Mouse (Mus musculus) 416B (cell line): ENCODE measurements at regions not wholly inside any gene's neighbourhood (a gene's known extent, or its start where the extent isn't known, plus 50 kb on each side); places are given as distances from the start of the nearest gene placed in this dataset.

Source experiments
- DNase-seq: peaks from one replicate; pipeline ENCODE4 v3.0.0; 2011; ENCODE audit warnings: low read depth

GRCm38 (mm10) chr8:36363291-36363690 lies 597.7 kb downstream of the Gm19410 start:
- no peak for DNase-seq

GRCm38 (mm10) chr8:36364567-36365231 lies 599.1 kb downstream of the Gm19410 start:
- no peak for DNase-seq

DNA sequence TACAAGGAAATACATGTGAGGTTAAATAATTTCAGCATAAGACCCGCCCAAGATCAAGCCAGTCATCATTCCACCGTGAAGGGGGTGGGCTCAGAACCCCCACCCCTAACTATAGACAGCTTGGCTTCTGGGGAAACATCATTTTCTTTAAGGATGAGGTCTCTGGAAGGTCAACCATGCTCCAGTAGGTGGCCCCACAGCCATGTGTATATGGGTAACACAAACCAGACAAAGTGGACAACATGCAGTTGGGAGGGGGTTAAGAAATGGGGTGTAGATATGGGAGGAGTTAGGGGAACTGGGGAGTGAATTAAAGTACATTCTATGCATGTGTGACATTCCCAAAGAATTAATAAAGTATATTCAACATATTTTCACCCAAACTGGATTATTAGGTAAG lies 600.4 kb downstream of the Gm19410 start:
- DNase-seq: no peak

GRCm38 (mm10) chr8:36376579-36377350 lies 611.2 kb downstream of the Gm19410 start:
- no peak for DNase-seq

GRCm38 (mm10) chr8:36394487-36394886 lies 598.9 kb upstream of the AI429214 start:
- DNase-seq: no peak

DNA sequence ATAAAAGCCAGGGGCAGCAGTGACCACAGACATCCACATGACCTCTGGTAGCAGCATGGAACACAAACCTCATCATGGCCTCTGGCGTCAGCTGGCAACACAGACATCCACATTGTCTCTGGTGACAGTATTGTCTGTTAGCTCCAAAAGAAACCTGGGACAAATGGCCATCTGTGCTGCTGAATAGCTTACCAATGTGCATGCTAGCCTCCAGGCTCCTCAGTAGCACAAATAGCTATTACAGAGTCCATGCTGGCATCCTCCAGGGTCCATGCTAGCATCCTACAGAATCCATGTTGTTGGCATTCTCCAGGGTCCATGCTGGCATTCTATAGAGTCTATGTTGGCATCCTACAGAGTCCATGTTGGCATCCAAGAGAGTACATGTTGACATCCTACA lies 596.9 kb upstream of the AI429214 start:
- DNase-seq: no peak

DNA sequence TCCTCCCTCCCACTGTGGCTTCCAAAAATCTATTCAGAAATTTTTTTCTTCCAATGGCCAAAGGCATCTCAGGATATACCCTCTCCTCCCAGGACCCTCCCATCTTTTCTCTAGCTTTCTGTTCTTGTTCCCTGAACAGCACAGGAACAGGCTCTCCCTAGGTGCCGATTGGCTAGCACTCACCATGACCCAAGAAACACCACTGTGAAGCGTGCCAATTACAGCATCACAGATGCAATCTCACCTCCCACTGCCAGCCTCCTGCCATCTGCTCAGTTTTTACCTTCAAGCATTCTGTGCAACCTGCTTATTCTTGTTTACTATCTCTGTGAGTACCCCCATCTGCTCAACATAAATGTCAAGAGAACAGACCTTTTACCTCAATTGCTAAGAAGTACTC lies 586.7 kb upstream of the AI429214 start:
- DNase-seq: no peak
